Mouse (Mus musculus) myocyte (in vitro differentiated cells): ENCODE results near the gene Uaca.

ENCODE experiments used
- CEBPB ChIP-seq: IDR thresholded peaks from 2 replicates; pipeline ENCODE4 v1.6.1; 2011; ENCODE audit warnings: mild to moderate bottlenecking, moderate library complexity; ENCODE audit not compliant: poor library complexity, insufficient read depth, severe bottlenecking
- E2F4 ChIP-seq: IDR thresholded peaks from one replicate; pipeline ENCODE4 v1.6.1; 2011; ENCODE audit warnings: mild to moderate bottlenecking, control low read depth, moderate library complexity; ENCODE audit not compliant: insufficient read depth
- MAX ChIP-seq: IDR thresholded peaks from one replicate; pipeline ENCODE4 v1.6.1; 2011; ENCODE audit warnings: low read depth, mild to moderate bottlenecking, control low read depth
- MYOD1 ChIP-seq, 3 experiments: IDR thresholded peaks; one replicate each; pipeline ENCODE4 v1.6.1; 2011; ENCODE audit warnings: control low read depth in 2 of 3, low read depth in 2 of 3, mild to moderate bottlenecking in 2 of 3, moderate library complexity in 1 of 3; ENCODE audit not compliant: insufficient read length in 2 of 3, control insufficient read depth in 1 of 3
- MYOG ChIP-seq, 3 experiments: IDR thresholded peaks; one replicate each; pipeline ENCODE4 v1.6.1; 2011; ENCODE audit warnings: control low read depth in 2 of 3, low read depth in 2 of 3, mild to moderate bottlenecking in 2 of 3; ENCODE audit not compliant: insufficient read length in 2 of 3, control insufficient read depth in 1 of 3, insufficient read depth in 1 of 3
- POLR2A ChIP-seq: IDR thresholded peaks from one replicate; pipeline ENCODE4 v1.6.1; 2011; ENCODE audit warnings: low read depth, mild to moderate bottlenecking, control low read depth, moderate library complexity; ENCODE audit not compliant: insufficient read length
- POLR2AphosphoS2 ChIP-seq: IDR thresholded peaks from one replicate; pipeline ENCODE4 v1.6.1; 2011; ENCODE audit warnings: low read depth, control low read depth; ENCODE audit not compliant: insufficient read length
- REST ChIP-seq: IDR thresholded peaks from one replicate; pipeline ENCODE4 v1.6.1; 2011; ENCODE audit warnings: mild to moderate bottlenecking, control low read depth, moderate library complexity; ENCODE audit not compliant: insufficient read depth, insufficient read length
- SRF ChIP-seq: IDR thresholded peaks from one replicate; pipeline ENCODE4 v1.6.1; 2011; ENCODE audit warnings: low read depth; ENCODE audit not compliant: control insufficient read depth, insufficient read length
- TCF12 ChIP-seq: IDR thresholded peaks from one replicate; pipeline ENCODE4 v1.6.1; 2011; ENCODE audit warnings: mild to moderate bottlenecking, control low read depth; ENCODE audit not compliant: poor library complexity, insufficient read depth, severe bottlenecking
- TCF3 ChIP-seq: IDR thresholded peaks from one replicate; pipeline ENCODE4 v1.6.1; 2011; ENCODE audit warnings: low read depth, control low read depth; ENCODE audit not compliant: insufficient read length
- USF1 ChIP-seq: IDR thresholded peaks from one replicate; pipeline ENCODE4 v1.6.1; 2011; ENCODE audit warnings: low read depth, mild to moderate bottlenecking, control low read depth, moderate library complexity

DNA sequence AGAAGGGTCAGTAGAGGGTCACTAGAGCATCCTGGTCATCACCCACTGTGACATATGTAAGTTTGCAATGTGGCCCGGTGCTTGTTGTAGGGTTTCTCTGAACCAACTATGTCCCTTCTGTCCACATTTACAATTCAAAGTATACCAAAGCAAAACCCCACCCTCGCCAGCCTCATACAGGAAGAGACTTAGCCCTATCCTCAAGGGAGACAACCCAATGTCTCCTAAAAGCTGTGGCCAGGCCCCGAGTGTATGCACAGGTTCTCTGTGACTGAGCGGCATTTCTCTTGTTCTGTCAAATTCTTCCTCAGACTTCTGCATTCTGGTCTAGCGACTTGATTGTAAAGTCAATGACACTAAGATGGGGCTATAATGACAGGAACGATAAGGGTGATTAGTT lies 99.2 kb downstream of the Uaca start:
- TF ChIP-seq POLR2A: no peak
- no peak for TF ChIP-seq MYOG (IDR thresholded peaks at IDR 0.05; ENCODE audit: control insufficient read depth in 1 of 3, insufficient read depth in 1 of 3, insufficient read length in 2 of 3, low read depth in 2 of 3)
- no peak for TF ChIP-seq E2F4
- TF ChIP-seq POLR2AphosphoS2: no peak
- TF ChIP-seq MYOD1 (IDR thresholded peaks at IDR 0.05; ENCODE audit: control insufficient read depth in 1 of 3, insufficient read length in 2 of 3, low read depth in 2 of 3): no peak
- TF ChIP-seq USF1: no peak
- TF ChIP-seq MAX: no peak
- no peak for TF ChIP-seq TCF12
- no peak for TF ChIP-seq REST
- TF ChIP-seq SRF: no peak
- no peak for TF ChIP-seq TCF3
- no peak for TF ChIP-seq CEBPB
